Mouse (Mus musculus): ENCODE measurements around the gene Nsg1.

GRCm38 (mm10) chr5:38195941-38196340 is 36.2 kb upstream of the Nsg1 start:
- TF ChIP-seq TAL1 (conservative IDR thresholded peaks at IDR 0.05; ENCODE audit: low read depth, low read length), result no peak
- no peak for TF ChIP-seq CTCF (IDR thresholded peaks at IDR 0.05; ENCODE audit: low read depth, low read length)
- no peak for TF ChIP-seq POLR2AphosphoS5 (IDR thresholded peaks at IDR 0.05; ENCODE audit: insufficient replicate concordance, low read depth, low read length)
- TF ChIP-seq GATA2 (IDR thresholded peaks at IDR 0.05; ENCODE audit: borderline replicate concordance, low read depth, low read length), result no peak
- TF ChIP-seq GATA1 (IDR thresholded peaks at IDR 0.05; ENCODE audit: borderline replicate concordance, low read length), result no peak
